17 mouse cellular contexts compared by ENCODE assay signal in genomic region chr4:144898737-144899136, GRCm38 (mm10). TPM values are rescaled to one million over a fixed set of nuclear protein-coding genes. Genes with fewer than 3 reads are reported as not detected.
DNase-seq lines count a peak whose midpoint lies in the region; ATAC-seq and TF ChIP-seq lines count a peak whose summit lies in the region.
"Had no signal": no experiment of that assay in that cellular context is flagged by ENCODE, and none has a peak within 500 bp of the region (broad histone marks: within the 10 kb centered on the region; RNA-seq: fewer than 3 reads in every experiment).

No protein-coding gene starts in this region.

- H3K4me2 ChIP-seq in heart, embryonic 15.5 days, result no peak overlapping the region
- no peak overlapping the region for H3K4me2 ChIP-seq in liver, postnatal 0 days (ENCODE audit: low read depth, low read length)
- no peak overlapping the region for H3K4me2 ChIP-seq in liver, embryonic 12.5 days
- H3K4me2 ChIP-seq: forebrain, embryonic 12.5 days; limb, embryonic 15.5 days; lung, embryonic 14.5 days; midbrain, embryonic 11.5 days; neural tube, embryonic 12.5 days had no signal

- TF ChIP-seq CTCF in liver, postnatal 0 days (IDR thresholded peaks at IDR 0.05; ENCODE audit: low read depth), result no peak
- TF ChIP-seq CTCF in small intestine, adult 2 months (IDR thresholded peaks at IDR 0.05; ENCODE audit: extremely low read depth, insufficient read length, insufficient replicate concordance, low read depth, low read length), result no peak

- no peaks in the 10 kb centered on the region for H3K9me3 ChIP-seq in heart, embryonic 15.5 days (replicated peaks)
- H3K9me3 ChIP-seq in heart, embryonic 10.5 days, result no peaks in the 10 kb centered on the region
- H3K9me3 ChIP-seq in liver, postnatal 0 days (ENCODE audit: low read length), result no peaks in the 10 kb centered on the region
- 0 out of 2 replicates have a peak, but pooled peaks cover 3% of the 10 kb centered on the region for H3K9me3 ChIP-seq in liver, embryonic 12.5 days (replicated peaks)
- H3K9me3 ChIP-seq: forebrain, embryonic 12.5 days; hindbrain, embryonic 10.5 days; limb, embryonic 15.5 days; neural tube, embryonic 12.5 days had no signal

- H3K4me1 ChIP-seq in heart, embryonic 15.5 days (replicated peaks), result peaks cover 57% of the 10 kb centered on the region
- peaks cover 52% of the 10 kb centered on the region for H3K4me1 ChIP-seq in heart, embryonic 10.5 days
- peaks cover 57% of the 10 kb centered on the region for H3K4me1 ChIP-seq in liver, postnatal 0 days (ENCODE audit: insufficient read depth)
- H3K4me1 ChIP-seq in liver, embryonic 12.5 days, result peaks cover 78% of the 10 kb centered on the region
- peaks cover 76% of the 10 kb centered on the region for H3K4me1 ChIP-seq in small intestine, adult 2 months (ENCODE audit: control insufficient read depth, insufficient read depth, insufficient read length, low read length)

- no peak overlapping the region for H3K4me3 ChIP-seq in heart, embryonic 15.5 days
- no peak overlapping the region for H3K4me3 ChIP-seq in heart, embryonic 10.5 days
- no peak overlapping the region for H3K4me3 ChIP-seq in liver, postnatal 0 days (ENCODE audit: low read depth, low read length)
- H3K4me3 ChIP-seq in liver, embryonic 12.5 days, result no peak overlapping the region
- no peak overlapping the region for H3K4me3 ChIP-seq in small intestine, adult 2 months (ENCODE audit: low read depth, low read length)
- H3K4me3 ChIP-seq: forebrain, embryonic 12.5 days; hindbrain, embryonic 10.5 days; limb, embryonic 15.5 days; neural tube, embryonic 12.5 days had no signal

- 87% methylated on average over 2 of the region's 2 CpGs for WGBS in heart, embryonic 15.5 days
- 96% methylated on average over 2 of the region's 2 CpGs for WGBS in heart, embryonic 10.5 days
- WGBS in liver, postnatal 0 days (ENCODE audit: insufficient replicate concordance), result 93% methylated on average over 2 of the region's 2 CpGs
- 86% methylated on average over 2 of the region's 2 CpGs for WGBS in liver, embryonic 12.5 days (ENCODE audit: insufficient replicate concordance)
- 86% methylated on average over 2 of the region's 2 CpGs for WGBS in small intestine, adult 2 months

- no peak overlapping the region for H3K9ac ChIP-seq in heart, embryonic 15.5 days
- H3K9ac ChIP-seq in liver, postnatal 0 days (replicated peaks), result no peak overlapping the region
- H3K9ac ChIP-seq in liver, embryonic 12.5 days, result no peak overlapping the region
- H3K9ac ChIP-seq: forebrain, embryonic 12.5 days; limb, embryonic 15.5 days; lung, embryonic 14.5 days; neural tube, embryonic 12.5 days had no signal

- 0 out of 2 replicates have a peak, but pooled peaks cover 3% of the 10 kb centered on the region for H3K36me3 ChIP-seq in heart, embryonic 15.5 days
- H3K36me3 ChIP-seq in heart, embryonic 10.5 days, result no peaks in the 10 kb centered on the region
- peaks cover 10% of the 10 kb centered on the region; the same call in 1 of the 2 replicates for H3K36me3 ChIP-seq in liver, postnatal 0 days (replicated peaks; ENCODE audit: insufficient read depth, low read length)
- peaks cover 11% of the 10 kb centered on the region for H3K36me3 ChIP-seq in liver, embryonic 12.5 days
- peaks cover 2% of the 10 kb centered on the region; the same call in 1 of the 2 replicates for H3K36me3 ChIP-seq in small intestine, adult 2 months (ENCODE audit: control insufficient read depth, insufficient read depth, low read length)
- H3K36me3 ChIP-seq: forebrain, embryonic 12.5 days; hindbrain, embryonic 10.5 days had no signal

- peak overlapping the region; percentile 33 for H3K27ac ChIP-seq in heart, embryonic 15.5 days
- no peak overlapping the region for H3K27ac ChIP-seq in heart, embryonic 10.5 days
- H3K27ac ChIP-seq in liver, postnatal 0 days (ENCODE audit: low read depth), result peak overlapping the region; percentile 93; the same call in 1 of the 2 replicates
- H3K27ac ChIP-seq in liver, embryonic 12.5 days, result no peak overlapping the region
- H3K27ac ChIP-seq in small intestine, adult 2 months (ENCODE audit: insufficient read depth, low read depth, low read length), result peak overlapping the region; percentile 97
- H3K27ac ChIP-seq: forebrain, embryonic 12.5 days; hindbrain, embryonic 10.5 days; limb, embryonic 15.5 days; neural tube, embryonic 12.5 days had no signal

- no peaks in the 10 kb centered on the region; the same call in 1 of the 2 replicates for H3K27me3 ChIP-seq in heart, embryonic 15.5 days
- peaks cover 62% of the 10 kb centered on the region for H3K27me3 ChIP-seq in heart, embryonic 10.5 days (ENCODE audit: insufficient read depth, poor library complexity, severe bottlenecking)
- H3K27me3 ChIP-seq in liver, postnatal 0 days (ENCODE audit: insufficient read depth, low read length), result no peaks in the 10 kb centered on the region
- H3K27me3 ChIP-seq in liver, embryonic 12.5 days (replicated peaks), result peaks cover 26% of the 10 kb centered on the region
- no peaks in the 10 kb centered on the region for H3K27me3 ChIP-seq in small intestine, adult 2 months (ENCODE audit: control insufficient read depth, insufficient read depth, low read length)
- H3K27me3 ChIP-seq: limb, embryonic 15.5 days had no signal

- no peak for TF ChIP-seq POLR2A in small intestine, adult 2 months (IDR thresholded peaks at IDR 0.05; ENCODE audit: low read depth, low read length)

- no peak for ATAC-seq in heart, embryonic 15.5 days (replicated peaks; ENCODE audit: insufficient number of reproducible peaks, insufficient read depth, low FRiP score, low read depth)
- no peak for ATAC-seq in liver, postnatal 0 days
- no peak for ATAC-seq in liver, embryonic 12.5 days

- DNase-seq in heart, embryonic 10.5 days (ENCODE audit: low spot score), result no peak
- no peak for DNase-seq in liver, postnatal 0 days
- DNase-seq in induced T-regulatory cell, adult 2 months (ENCODE audit: low read depth), result peak; percentile 7
- no peak for DNase-seq in spleen, adult 12 weeks (ENCODE audit: low spot score)
- DNase-seq in frontal cortex, postnatal 25 days (ENCODE audit: low spot score in 2 of 2), result no peak
- DNase-seq: cerebellum, postnatal 25 days; gastrocnemius, postnatal 36 days; layer of hippocampus, postnatal 36 days had no signal

- TF ChIP-seq EP300 in liver, postnatal 0 days (IDR thresholded peaks at IDR 0.05; ENCODE audit: low read depth), result no peak

RNA-seq across cellular contexts. Expression of gene Dhrs3, which starts 6.1 kb away (rescaled TPM):
- polyA plus RNA-seq in heart, embryonic 15.5 days (2015; fragmentation: Nextera tagmentation; extraction: Ambion mirVana), result 36.3 and 46.4 TPM in 2 replicates
- polyA plus RNA-seq in heart, embryonic 10.5 days (2016; fragmentation: Nextera tagmentation; extraction: Ambion mirVana), result 7.0 and 21.2 TPM in 2 replicates
- polyA plus RNA-seq in liver, postnatal 0 days (2015; fragmentation: Nextera tagmentation; extraction: Ambion mirVana), result 49.8 and 52.8 TPM in 2 replicates
- polyA plus RNA-seq in liver, embryonic 12.5 days (2016; fragmentation: Nextera tagmentation; extraction: Ambion mirVana), result 33.9 and 34.9 TPM in 2 replicates
- 30.7 and 71.2 TPM in 2 replicates for polyA plus RNA-seq in small intestine, adult 2 months (2012; rRNA removed)

Comparison
In these comparisons a context has a peak if more than half of its experiments do, and no peak if none do; other contexts are left out.
1. H3K27ac ChIP-seq: peak in heart, embryonic 15.5 days (single experiment), liver, postnatal 0 days (single experiment) and small intestine, adult 2 months (single experiment); none in heart, embryonic 10.5 days (single experiment) and liver, embryonic 12.5 days (single experiment).